Mouse (Mus musculus) heart, embryonic 16.5 days (tissue): ENCODE data around the gene Smim22. TPM values are rescaled to one million over a fixed set of nuclear protein-coding genes. Genes with fewer than 3 reads are reported as not detected.

Source experiments
- ATAC-seq: fragments of 200-750 bp; cut with Nextera tagmentation; replicated peaks from 2 replicates; pipeline ENCODE4 v1.8.0; 2017; ENCODE audit warnings: moderate number of reproducible peaks; ENCODE audit not compliant: insufficient read depth, low FRiP score; ENCODE audit errors: extremely low read depth
- H3K27ac ChIP-seq: fragments of 300-500 bp; sonication (generic); 2 replicates; pipeline ENCODE4 v1.5.1; 2014; ENCODE audit warnings: mild to moderate bottlenecking, low read length, control low read depth, moderate library complexity
- H3K27me3 ChIP-seq: fragments of 300-500 bp; sonication (generic); 2 replicates; pipeline ENCODE4 v1.6.1; 2014; ENCODE audit warnings: low read length, mixed read lengths; ENCODE audit not compliant: control insufficient read depth, insufficient read depth
- H3K36me3 ChIP-seq: fragments of 300-500 bp; sonication (generic); 2 replicates; pipeline ENCODE4 v1.6.1; 2014; ENCODE audit not compliant: control insufficient read depth, insufficient read depth
- H3K4me1 ChIP-seq: fragments of 300-500 bp; sonication (generic); 2 replicates; pipeline ENCODE4 v1.6.1; 2014; ENCODE audit warnings: low read length, mixed read lengths; ENCODE audit not compliant: control insufficient read depth, insufficient read depth
- H3K4me2 ChIP-seq: fragments of 300-500 bp; sonication (generic); 2 replicates; pipeline ENCODE4 v1.6.1; 2014; ENCODE audit warnings: low read depth, mild to moderate bottlenecking, control low read depth, low read length
- H3K4me3 ChIP-seq: fragments of 300-500 bp; sonication (generic); 2 replicates; pipeline ENCODE4 v1.5.1; 2014; ENCODE audit warnings: mild to moderate bottlenecking, control low read depth, low read length
- H3K9ac ChIP-seq: fragments of 300-500 bp; sonication (generic); 2 replicates; pipeline ENCODE4 v1.6.1; 2014; ENCODE audit warnings: low read length, control low read depth
- H3K9me3 ChIP-seq: fragments of 300-500 bp; sonication (generic); replicated peaks from 2 replicates; pipeline ENCODE4 v1.6.1; 2016; ENCODE audit warnings: low read length; ENCODE audit not compliant: control insufficient read depth
- WGBS: fragments of 180-500 bp; shearing (Covaris S2); extraction: QIAGEN DNeasy Blood & Tissue Kit; methylation state at CpG from one replicate; pipeline ENCODE4 v1.1.7; 2014; 5-methylcytosine and 5-hydroxymethylcytosine counted together
- polyA plus RNA-seq: library from polyadenylated mRNA; unstranded; fragments of >200 nt; fragmentation: Nextera tagmentation; extraction: Ambion mirVana; gene quantifications from 2 replicates; pipeline ENCODE4 v1.2.1, GENCODE M21; 2015

The Smim22 gene
- polyA plus RNA-seq, 1 experiment from 2014 or later = 3.5 TPM

GRCm38 (mm10) chr16:4969055-4969843, 37.8 kb upstream of the Smim22 start:
- H3K4me2 ChIP-seq = no peak overlapping the region
- no peak overlapping the region for H3K9ac ChIP-seq
- 81% methylated on average over 5 of the region's 5 CpGs for WGBS
- ATAC-seq = no peak
- no peak overlapping the region for H3K27ac ChIP-seq
- peaks cover 10% of the 10 kb centered on the region for H3K4me1 ChIP-seq
- no peaks in the 10 kb centered on the region for H3K27me3 ChIP-seq
- H3K9me3 ChIP-seq = no peaks in the 10 kb centered on the region
- H3K4me3 ChIP-seq = no peak overlapping the region
- no peaks in the 10 kb centered on the region for H3K36me3 ChIP-seq

- Histone ChIP-seq H3K27me3 (no peaks in the 10 kb centered on the region), H3K4me2 (no peak overlapping the region), H3K4me1 (peaks cover 5% of the 10 kb centered on the region; the same call in 1 of the 2 replicates), H3K9me3 (no peaks in the 10 kb centered on the region), H3K9ac (no peak overlapping the region), H3K27ac (no peak overlapping the region; the same call in 1 of the 2 replicates), H3K36me3 (no peaks in the 10 kb centered on the region), H3K4me3 (no peak overlapping the region)
- WGBS = 48% methylated on average over 4 of the region's 4 CpGs
- ATAC-seq = 0 out of 2 replicates have a peak, but pooled peaks have one; percentile 29
Measured at GRCm38 (mm10) chr16:4971626-4972025, 35.5 kb upstream of the Smim22 start.

- Histone ChIP-seq H3K9ac (no peak overlapping the region), H3K4me1 (peaks cover 17% of the 10 kb centered on the region), H3K4me2 (no peak overlapping the region), H3K27me3 (no peaks in the 10 kb centered on the region), H3K36me3 (no peaks in the 10 kb centered on the region), H3K4me3 (no peak overlapping the region), H3K9me3 (no peaks in the 10 kb centered on the region), H3K27ac (no peak overlapping the region)
- WGBS = 82% methylated on average over 5 of the region's 5 CpGs
- ATAC-seq = no peak
Measured at GRCm38 (mm10) chr16:4974521-4974920, 32.6 kb upstream of the Smim22 start.

GRCm38 (mm10) chr16:4976180-4976579, 30.9 kb upstream of the Smim22 start:
- no peak for ATAC-seq
- Histone ChIP-seq H3K27ac (no peak overlapping the region), H3K4me1 (peaks cover 17% of the 10 kb centered on the region), H3K36me3 (no peaks in the 10 kb centered on the region), H3K4me2 (no peak overlapping the region), H3K27me3 (no peaks in the 10 kb centered on the region), H3K9me3 (no peaks in the 10 kb centered on the region), H3K9ac (no peak overlapping the region), H3K4me3 (no peak overlapping the region)
- WGBS = 56% methylated on average over 2 of the region's 2 CpGs

GRCm38 (mm10) chr16:4978275-4979051, 28.6 kb upstream of the Smim22 start:
- H3K9me3 ChIP-seq = no peaks in the 10 kb centered on the region
- no peaks in the 10 kb centered on the region for H3K27me3 ChIP-seq
- 32% methylated on average over 5 of the region's 5 CpGs for WGBS
- peak; percentile 82 for ATAC-seq
- H3K4me2 ChIP-seq = peak overlapping the region; percentile 11; the same call in 1 of the 2 replicates
- peaks cover 11% of the 10 kb centered on the region for H3K4me1 ChIP-seq
- H3K36me3 ChIP-seq = no peaks in the 10 kb centered on the region
- no peak overlapping the region for H3K9ac ChIP-seq
- peak overlapping the region; percentile 83 for H3K27ac ChIP-seq
- H3K4me3 ChIP-seq = no peak overlapping the region

GRCm38 (mm10) chr16:4979755-4980380, 27.2 kb upstream of the Smim22 start:
- no peaks in the 10 kb centered on the region for H3K27me3 ChIP-seq
- no peaks in the 10 kb centered on the region for H3K9me3 ChIP-seq
- peaks cover 11% of the 10 kb centered on the region for H3K4me1 ChIP-seq
- no peak overlapping the region for H3K27ac ChIP-seq
- no peaks in the 10 kb centered on the region for H3K36me3 ChIP-seq
- H3K4me2 ChIP-seq = no peak overlapping the region
- H3K9ac ChIP-seq = no peak overlapping the region
- no peak overlapping the region for H3K4me3 ChIP-seq
- no peak for ATAC-seq
- 72% methylated on average over 4 of the region's 4 CpGs for whole genome bisulfite sequencing

GRCm38 (mm10) chr16:4984717-4985116, 22.4 kb upstream of the Smim22 start:
- Histone ChIP-seq H3K27ac (no peak overlapping the region), H3K27me3 (no peaks in the 10 kb centered on the region), H3K36me3 (no peaks in the 10 kb centered on the region), H3K9me3 (no peaks in the 10 kb centered on the region), H3K4me3 (no peak overlapping the region), H3K4me2 (no peak overlapping the region), H3K4me1 (no peaks in the 10 kb centered on the region), H3K9ac (no peak overlapping the region)
- ATAC-seq = no peak
- WGBS = 90% methylated on average over 12 of the region's 12 CpGs

GRCm38 (mm10) chr16:4993276-4993675, 13.8 kb upstream of the Smim22 start:
- Histone ChIP-seq H3K27ac (no peak overlapping the region), H3K4me1 (no peaks in the 10 kb centered on the region; the same call in 1 of the 2 replicates), H3K4me2 (no peak overlapping the region), H3K27me3 (no peaks in the 10 kb centered on the region), H3K36me3 (no peaks in the 10 kb centered on the region), H3K9me3 (no peaks in the 10 kb centered on the region), H3K4me3 (no peak overlapping the region), H3K9ac (no peak overlapping the region)
- 62% methylated on average over 4 of the region's 4 CpGs for WGBS
- no peak for ATAC-seq
